Mouse (Mus musculus): ENCODE measurements around the gene Helb. TPM values are rescaled to one million over a fixed set of nuclear protein-coding genes. Genes with fewer than 3 reads are reported as not detected.
"Not testable (repeated sequence)": the region's sequence is repeated elsewhere in the genome, so short reads cannot be mapped to it uniquely, and the experiment has no call there.

The Helb gene
- polyA plus RNA-seq, 1 experiment from 2014 or later, result 2.9 TPM

DNA sequence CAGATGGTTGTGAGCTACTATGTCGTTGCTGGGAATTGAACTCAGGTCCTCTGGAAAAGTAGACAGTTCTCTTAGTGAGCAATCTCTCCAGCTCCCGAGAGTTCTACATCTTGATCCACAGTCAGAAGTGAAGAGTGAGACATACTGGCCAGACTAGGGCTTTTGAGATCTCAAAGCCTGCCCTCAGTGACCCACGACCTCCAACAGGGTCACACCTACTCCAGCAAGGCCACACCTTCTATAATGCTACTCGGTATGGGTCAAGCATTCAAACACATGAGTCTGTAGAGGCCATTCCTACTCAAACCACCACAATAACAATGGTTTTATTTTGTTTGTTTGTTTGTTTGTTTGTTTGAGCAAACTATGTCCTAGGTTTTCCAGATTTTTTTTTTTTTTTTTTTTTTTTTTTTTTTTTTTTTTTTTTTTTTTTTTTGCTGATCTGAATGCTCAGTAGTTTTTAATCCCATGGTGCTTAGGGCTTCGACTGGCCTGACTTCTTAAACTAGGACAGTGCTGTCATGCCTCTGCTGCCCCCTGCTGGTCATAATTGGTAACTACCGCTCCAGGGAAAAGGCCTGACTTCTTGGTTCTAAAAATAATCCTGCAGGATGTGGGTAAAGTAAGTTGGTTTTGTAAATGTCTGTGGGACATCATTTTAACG, 12.1 kb upstream of the Helb start:
- no peak overlapping the region for H3K27ac ChIP-seq
- no peak for ATAC-seq (ENCODE audit: low FRiP score)
- no peak overlapping the region for H3K4me2 ChIP-seq
- no peaks in the 10 kb centered on the region for H3K27me3 ChIP-seq
- H3K9ac ChIP-seq, result no peak overlapping the region
- no peaks in the 10 kb centered on the region for H3K9me3 ChIP-seq
- 0 out of 2 replicates have a peak, but pooled peaks cover 6% of the 10 kb centered on the region for H3K4me1 ChIP-seq (replicated peaks)
- no peaks in the 10 kb centered on the region for H3K36me3 ChIP-seq
- no peak overlapping the region for H3K4me3 ChIP-seq
- WGBS, result 50% methylated on average over 7 of the region's 7 CpGs

DNA sequence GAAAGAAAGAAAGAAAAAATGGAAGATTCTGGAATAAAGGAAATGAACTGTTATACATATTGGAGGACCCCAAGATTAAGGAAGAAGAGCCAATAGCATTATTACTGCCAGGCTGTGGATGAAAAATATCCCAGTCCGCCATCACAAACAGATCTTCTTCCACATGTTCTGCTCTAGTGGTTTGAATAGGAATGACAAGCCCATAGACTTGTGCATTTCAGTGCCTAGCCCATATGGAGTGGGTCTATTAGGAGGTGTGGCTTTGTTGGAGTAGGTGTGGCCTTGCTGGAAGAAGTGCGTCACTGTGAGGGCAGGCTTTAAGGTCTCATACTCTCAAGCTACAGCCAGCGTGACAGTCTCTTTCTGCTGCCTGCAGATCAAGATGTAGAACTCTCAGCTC, 10.9 kb upstream of the Helb start:
- Histone ChIP-seq H3K9ac (no peak overlapping the region), H3K36me3 (no peaks in the 10 kb centered on the region), H3K9me3 (no peaks in the 10 kb centered on the region), H3K27ac (no peak overlapping the region), H3K4me1 (replicated peaks) (0 out of 2 replicates have a peak, but pooled peaks cover 2% of the 10 kb centered on the region), H3K4me3 (no peak overlapping the region), H3K27me3 (no peaks in the 10 kb centered on the region), H3K4me2 (no peak overlapping the region)
- 94% methylated on average over 3 of the region's 3 CpGs for WGBS
- no peak for ATAC-seq (ENCODE audit: low FRiP score)

DNA sequence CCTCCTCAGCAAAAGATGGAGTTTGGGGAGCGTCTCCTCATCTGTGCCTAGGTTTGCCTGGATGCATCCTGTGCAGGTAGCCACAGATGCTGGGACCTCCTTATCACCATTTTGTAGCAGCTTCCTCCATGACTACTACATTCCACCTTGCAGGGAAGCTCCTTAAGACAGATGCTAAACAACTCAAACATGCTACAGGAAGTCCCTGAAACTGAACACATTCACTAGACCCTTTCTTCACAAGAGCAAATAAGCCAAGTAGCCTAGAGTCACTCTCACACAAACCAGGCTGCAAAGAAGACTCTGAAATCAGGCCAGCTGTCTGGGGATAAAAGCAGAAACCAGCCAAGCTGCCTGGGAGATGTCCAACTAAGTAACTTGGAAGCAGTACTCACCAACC, 2.5 kb upstream of the Helb start:
- Histone ChIP-seq H3K9ac (no peak overlapping the region), H3K27me3 (peaks cover 4% of the 10 kb centered on the region; the same call in 1 of the 2 replicates), H3K4me3 (no peak overlapping the region), H3K36me3 (no peaks in the 10 kb centered on the region), H3K27ac (no peak overlapping the region), H3K9me3 (no peaks in the 10 kb centered on the region), H3K4me1 (replicated peaks) (peaks cover 7% of the 10 kb centered on the region; the same call in 1 of the 2 replicates), H3K4me2 (no peak overlapping the region)
- 97% methylated on average over 1 of the region's 1 CpGs for whole genome bisulfite sequencing
- no peak for ATAC-seq (ENCODE audit: low FRiP score)

DNA sequence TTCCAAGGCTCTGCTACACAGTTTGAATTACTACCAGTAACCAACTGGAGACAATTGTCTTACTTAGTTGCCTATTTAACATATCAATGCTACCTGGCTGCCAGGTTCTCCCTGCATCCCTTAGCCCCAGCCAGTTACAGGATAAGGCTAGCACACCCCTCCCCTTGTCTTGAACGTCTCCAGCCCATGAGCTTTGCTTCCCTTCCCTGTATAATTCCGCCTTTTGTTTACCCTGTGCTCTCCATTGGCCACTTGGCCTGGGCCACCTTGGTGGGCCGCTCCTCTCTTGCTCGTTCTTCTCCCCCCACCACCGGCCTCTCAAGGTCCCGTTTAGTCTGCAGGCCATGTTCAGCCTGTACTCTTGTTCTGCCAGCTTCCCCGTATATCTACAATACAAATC, 1.7 kb upstream of the Helb start:
- Histone ChIP-seq H3K4me3 (no peak overlapping the region), H3K27ac (no peak overlapping the region), H3K27me3 (peaks cover 4% of the 10 kb centered on the region; the same call in 1 of the 2 replicates), H3K4me2 (no peak overlapping the region), H3K4me1 (replicated peaks) (peaks cover 7% of the 10 kb centered on the region; the same call in 1 of the 2 replicates), H3K9me3 (no peaks in the 10 kb centered on the region), H3K9ac (no peak overlapping the region), H3K36me3 (no peaks in the 10 kb centered on the region)
- ATAC-seq (ENCODE audit: low FRiP score), result no peak
- 40% methylated on average over 7 of the region's 7 CpGs for WGBS

DNA sequence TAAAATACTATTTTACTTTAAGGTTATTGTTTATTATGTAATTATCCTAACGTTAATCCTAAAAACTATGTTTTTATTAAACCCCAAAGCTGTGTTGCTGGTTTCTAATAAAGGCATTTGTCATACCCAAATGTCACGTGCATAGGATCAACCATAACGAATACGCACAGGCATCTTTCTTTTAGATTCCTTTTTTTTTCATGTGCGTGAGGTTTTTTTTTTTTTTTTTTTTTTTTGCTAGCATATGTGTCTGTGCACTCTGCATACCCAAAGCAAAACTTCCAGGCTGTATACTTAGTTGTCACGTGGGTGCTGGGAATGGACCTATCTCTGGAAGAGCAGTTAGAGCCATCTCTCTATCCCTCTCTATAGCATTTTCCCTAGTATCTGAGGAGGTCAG, 1.2 kb upstream of the Helb start:
- Histone ChIP-seq H3K27ac (no peak overlapping the region), H3K4me3 (no peak overlapping the region), H3K9me3 (no peaks in the 10 kb centered on the region), H3K4me2 (no peak overlapping the region), H3K36me3 (no peaks in the 10 kb centered on the region), H3K27me3 (peaks cover 4% of the 10 kb centered on the region; the same call in 1 of the 2 replicates), H3K4me1 (replicated peaks) (peaks cover 7% of the 10 kb centered on the region; the same call in 1 of the 2 replicates), H3K9ac (no peak overlapping the region)
- 76% methylated on average over 6 of the region's 6 CpGs for WGBS
- no peak for ATAC-seq (ENCODE audit: low FRiP score)

DNA sequence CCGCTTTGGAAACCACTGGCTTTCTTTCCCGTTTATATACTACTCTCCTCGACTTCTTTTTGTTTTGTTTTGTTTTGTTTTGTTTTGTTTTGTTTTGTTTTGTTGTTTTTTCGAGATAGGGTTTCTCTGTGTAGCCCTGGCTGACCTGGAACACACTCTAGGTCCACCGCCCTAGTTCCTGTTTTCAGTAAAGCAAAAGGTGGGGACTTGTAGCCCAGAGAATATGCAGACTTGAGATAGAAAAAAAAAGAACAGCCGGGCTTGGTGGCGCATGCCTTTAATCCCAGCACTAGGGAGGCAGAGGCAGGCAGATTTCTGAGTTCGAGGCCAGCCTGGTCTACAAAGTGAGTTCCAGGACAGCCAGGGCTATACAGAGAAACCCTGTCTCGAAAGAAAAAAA, 695 bp upstream of the Helb start:
- Histone ChIP-seq H3K9ac (0 out of 2 replicates have a peak overlapping the region, but pooled peaks have one; percentile 72), H3K4me3 (peak overlapping the region; percentile 60)
- 72% methylated on average over 9 of the region's 9 CpGs for WGBS

DNA sequence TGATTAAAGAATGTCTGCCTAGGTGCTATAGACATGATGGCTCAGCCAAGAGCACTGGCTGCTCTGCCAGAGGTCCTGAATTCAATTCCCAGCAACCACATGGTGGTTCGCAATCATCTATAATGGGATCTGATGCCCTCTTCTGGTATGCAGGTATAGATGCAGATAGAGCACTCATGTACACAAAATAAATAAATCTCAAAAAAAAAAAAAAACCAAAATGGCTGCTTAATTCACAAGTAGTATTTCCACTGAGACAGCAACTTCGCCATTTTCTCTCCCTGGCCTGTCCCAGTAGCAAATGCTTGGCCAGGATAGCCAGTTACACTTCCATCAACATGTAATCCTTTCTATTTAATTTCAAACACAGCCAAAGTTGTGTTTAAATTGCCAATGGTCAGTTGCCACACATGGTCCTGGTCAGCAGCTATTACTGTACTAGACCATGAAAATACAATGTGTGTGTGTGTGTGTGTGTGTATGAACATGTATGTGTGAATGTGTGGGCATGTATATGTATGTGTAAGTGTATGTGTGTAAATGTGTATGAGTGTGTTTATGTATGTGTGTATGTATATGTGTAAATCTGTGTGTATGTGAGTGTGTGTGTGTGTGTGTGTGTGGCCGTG, 982 bp downstream of the Helb start:
- H3K27me3 ChIP-seq, result peaks cover 4% of the 10 kb centered on the region; the same call in 1 of the 2 replicates
- no peak for ATAC-seq (ENCODE audit: low FRiP score)
- no peak overlapping the region for H3K27ac ChIP-seq
- H3K36me3 ChIP-seq, result no peaks in the 10 kb centered on the region
- H3K4me2 ChIP-seq, result peak overlapping the region; percentile 68
- peak overlapping the region; percentile 72 for H3K9ac ChIP-seq
- H3K9me3 ChIP-seq, result no peaks in the 10 kb centered on the region
- H3K4me1 ChIP-seq (replicated peaks), result peaks cover 7% of the 10 kb centered on the region; the same call in 1 of the 2 replicates
- peak overlapping the region; percentile 60 for H3K4me3 ChIP-seq
- WGBS, result 80% methylated on average over 3 of the region's 3 CpGs

More for the DNA sequence above, 695 bp upstream of the Helb start:
- not testable (repeated sequence) for H3K4me1 ChIP-seq (replicated peaks); ATAC-seq (ENCODE audit: low FRiP score); H3K27me3 ChIP-seq; H3K9me3 ChIP-seq; H3K27ac ChIP-seq; H3K36me3 ChIP-seq
- H3K4me2 ChIP-seq, result peak overlapping the region; percentile 68

DNA sequence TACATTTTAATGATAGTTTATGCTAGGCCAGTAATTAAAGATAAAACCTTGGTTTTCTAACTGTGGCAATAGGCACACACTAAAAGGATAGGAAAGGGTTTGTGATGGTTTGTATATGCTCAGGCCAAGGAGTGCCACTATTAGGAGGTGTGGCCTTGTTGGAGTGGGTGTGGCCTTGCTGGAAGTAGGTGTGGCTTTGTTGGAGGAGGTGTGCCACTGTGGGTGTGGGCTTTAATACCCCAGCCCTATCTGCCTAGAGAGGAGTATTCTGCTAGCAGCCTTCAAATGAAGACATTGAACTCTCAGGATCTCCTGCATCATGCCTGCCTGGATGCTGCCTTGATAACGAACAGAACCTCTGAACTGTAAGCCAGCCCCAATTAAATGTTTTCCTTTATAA, 12.0 kb downstream of the Helb start:
- no peak overlapping the region for H3K4me3 ChIP-seq
- no peak overlapping the region for H3K27ac ChIP-seq
- no peak overlapping the region for H3K9ac ChIP-seq
- no peaks in the 10 kb centered on the region for H3K27me3 ChIP-seq
- WGBS, result 97% methylated on average over 1 of the region's 1 CpGs
- peaks cover 18% of the 10 kb centered on the region for H3K36me3 ChIP-seq
- H3K4me1 ChIP-seq (replicated peaks), result no peaks in the 10 kb centered on the region
- no peak for ATAC-seq (ENCODE audit: low FRiP score)
- H3K4me2 ChIP-seq, result no peak overlapping the region
- no peaks in the 10 kb centered on the region for H3K9me3 ChIP-seq

DNA sequence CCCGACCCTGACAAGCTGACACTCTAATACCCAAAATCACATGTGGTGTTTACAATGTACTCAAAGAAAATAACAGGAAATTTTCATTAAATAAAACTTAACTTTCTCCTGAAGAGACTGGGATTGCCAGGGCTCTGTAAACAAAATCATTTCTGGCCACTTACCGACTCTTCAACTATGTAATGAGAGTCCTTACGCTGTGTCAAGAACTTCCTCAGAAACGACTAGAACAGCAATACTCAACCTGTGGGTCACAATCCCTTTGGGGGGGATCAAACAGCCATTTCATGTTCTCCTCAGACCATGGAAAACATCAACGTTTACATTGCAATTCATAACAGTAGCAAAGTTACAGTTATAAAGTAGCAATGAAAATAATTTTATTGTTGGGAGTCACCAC, 15.2 kb downstream of the Helb start:
- H3K4me3 ChIP-seq, result no peak overlapping the region
- no peaks in the 10 kb centered on the region for H3K9me3 ChIP-seq
- H3K4me1 ChIP-seq (replicated peaks), result no peaks in the 10 kb centered on the region
- H3K9ac ChIP-seq, result no peak overlapping the region
- H3K27ac ChIP-seq, result no peak overlapping the region
- no peak overlapping the region for H3K4me2 ChIP-seq
- no peaks in the 10 kb centered on the region for H3K27me3 ChIP-seq
- H3K36me3 ChIP-seq, result peaks cover 24% of the 10 kb centered on the region
- no peak for ATAC-seq (ENCODE audit: low FRiP score)
- WGBS, result 89% methylated on average over 5 of the region's 5 CpGs

DNA sequence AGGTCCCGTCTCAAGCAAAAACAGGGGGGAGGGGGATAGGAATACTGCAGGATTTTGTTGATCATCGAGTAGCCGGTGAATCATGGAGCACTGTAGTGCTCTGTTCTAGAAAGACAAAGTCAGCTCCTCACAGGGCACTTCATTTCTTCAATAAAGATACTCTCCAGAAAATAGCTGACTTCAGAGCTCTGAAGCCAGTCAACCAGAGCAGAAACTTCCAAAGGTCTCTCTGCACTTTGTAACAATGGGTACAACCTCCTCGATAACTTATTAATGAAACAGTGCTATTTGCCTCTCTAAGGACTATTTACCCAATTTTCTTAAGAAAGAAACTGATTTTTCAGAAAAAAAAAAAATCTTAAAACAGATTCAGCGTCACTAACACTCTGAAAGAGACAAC, 17.1 kb downstream of the Helb start:
- no peaks in the 10 kb centered on the region for H3K9me3 ChIP-seq
- H3K4me1 ChIP-seq (replicated peaks), result no peaks in the 10 kb centered on the region
- H3K9ac ChIP-seq, result no peak overlapping the region
- peaks cover 33% of the 10 kb centered on the region for H3K36me3 ChIP-seq
- H3K4me2 ChIP-seq, result no peak overlapping the region
- H3K27me3 ChIP-seq, result no peaks in the 10 kb centered on the region
- WGBS, result 96% methylated on average over 5 of the region's 5 CpGs
- no peak overlapping the region for H3K27ac ChIP-seq
- no peak overlapping the region for H3K4me3 ChIP-seq
- ATAC-seq (ENCODE audit: low FRiP score), result no peak

DNA sequence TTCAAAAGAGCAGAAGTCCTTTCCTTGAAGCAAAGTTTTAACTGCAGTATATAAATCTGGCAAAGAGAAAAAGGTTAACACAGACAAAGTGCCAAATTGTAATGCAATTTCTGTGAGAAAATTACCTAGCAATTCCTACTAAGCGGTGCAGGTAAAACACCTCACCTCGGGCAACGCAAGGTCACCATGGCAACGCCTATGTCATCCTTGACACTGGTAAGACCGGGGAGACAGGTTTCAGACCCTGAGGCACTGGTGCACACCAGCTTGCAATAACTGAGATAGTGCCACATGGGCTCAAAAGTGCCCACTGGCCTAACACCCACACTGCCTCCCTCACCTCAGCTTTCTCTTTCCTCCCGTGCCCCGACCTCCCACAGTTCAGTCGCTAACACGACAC, 17.7 kb downstream of the Helb start:
- no peaks in the 10 kb centered on the region for H3K27me3 ChIP-seq
- H3K9ac ChIP-seq, result no peak overlapping the region
- WGBS, result 94% methylated on average over 9 of the region's 9 CpGs
- no peak overlapping the region for H3K4me2 ChIP-seq
- no peak overlapping the region for H3K4me3 ChIP-seq
- H3K4me1 ChIP-seq (replicated peaks), result no peaks in the 10 kb centered on the region
- no peaks in the 10 kb centered on the region for H3K9me3 ChIP-seq
- no peak for ATAC-seq (ENCODE audit: low FRiP score)
- H3K36me3 ChIP-seq, result peaks cover 33% of the 10 kb centered on the region
- no peak overlapping the region for H3K27ac ChIP-seq

DNA sequence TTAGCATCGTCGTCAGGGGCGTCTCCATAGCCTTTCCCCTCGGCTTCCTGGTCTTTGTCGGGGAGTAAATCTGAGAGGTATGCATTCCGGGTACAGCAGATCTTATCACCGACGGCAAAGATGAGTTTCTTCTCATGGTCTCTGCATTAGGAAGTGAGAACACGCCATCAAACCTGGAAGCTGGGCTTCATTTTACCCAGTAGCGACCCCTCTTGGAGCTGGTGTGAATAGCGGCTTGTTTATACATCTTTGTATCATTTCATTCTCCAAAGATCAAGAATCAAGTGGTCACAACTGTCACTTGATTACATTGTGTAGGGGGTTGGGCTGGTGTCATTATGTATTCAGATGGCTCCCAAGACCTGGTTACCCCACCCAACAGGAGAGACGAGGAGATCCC, 20.2 kb downstream of the Helb start:
- Histone ChIP-seq H3K4me2 (no peak overlapping the region), H3K27me3 (no peaks in the 10 kb centered on the region), H3K4me1 (replicated peaks) (no peaks in the 10 kb centered on the region), H3K36me3 (peaks cover 50% of the 10 kb centered on the region), H3K9me3 (no peaks in the 10 kb centered on the region), H3K4me3 (no peak overlapping the region), H3K9ac (no peak overlapping the region), H3K27ac (no peak overlapping the region)
- ATAC-seq (ENCODE audit: low FRiP score), result no peak
- 86% methylated on average over 12 of the region's 12 CpGs for WGBS

DNA sequence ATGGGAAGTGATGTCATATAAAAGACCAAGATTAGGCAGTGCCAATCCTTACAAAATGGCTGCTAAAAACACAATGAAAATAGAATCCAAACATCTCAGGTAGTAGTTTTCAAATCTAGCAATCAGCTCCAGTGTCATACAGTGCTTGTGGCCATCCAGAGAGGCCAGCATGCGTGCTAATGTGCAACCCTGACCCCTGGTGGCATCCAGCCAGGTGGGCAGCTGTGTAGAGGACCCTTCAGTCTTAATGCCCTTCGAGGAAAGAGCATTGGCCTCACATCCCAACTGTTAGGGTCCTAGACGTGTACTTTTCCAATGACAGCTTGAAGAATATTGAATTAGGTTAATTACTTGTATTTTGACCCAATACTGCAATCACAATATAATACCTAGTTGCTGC, 34.9 kb downstream of the Helb start:
- 85% methylated on average over 3 of the region's 3 CpGs for WGBS
- H3K9ac ChIP-seq, result no peak overlapping the region
- H3K4me2 ChIP-seq, result no peak overlapping the region
- H3K27ac ChIP-seq, result no peak overlapping the region
- no peak overlapping the region for H3K4me3 ChIP-seq
- H3K4me1 ChIP-seq (replicated peaks), result no peaks in the 10 kb centered on the region
- H3K9me3 ChIP-seq, result no peaks in the 10 kb centered on the region
- H3K36me3 ChIP-seq, result peaks cover 53% of the 10 kb centered on the region
- H3K27me3 ChIP-seq, result no peaks in the 10 kb centered on the region
- ATAC-seq (ENCODE audit: low FRiP score), result no peak

Data from hindbrain, embryonic 13.5 days (tissue).